Mouse (Mus musculus): Measurements from ENCODE around the gene Taf8. TPM values are rescaled to one million over a fixed set of nuclear protein-coding genes. Genes with fewer than 3 reads are reported as not detected.

Taf8 gene
- polyA plus RNA-seq, 1 experiment from 2014 or later: 23.5 TPM

GRCm38 (mm10) chr17:47528919-47529318 lies 26.8 kb upstream of the Taf8 start:
- no peak for ATAC-seq (ENCODE audit: low FRiP score)
- no peaks in the 10 kb centered on the region for H3K9me3 ChIP-seq
- H3K36me3 ChIP-seq: no peaks in the 10 kb centered on the region
- H3K4me3 ChIP-seq: no peak overlapping the region
- 58% methylated on average over 8 of the region's 8 CpGs for WGBS
- H3K4me2 ChIP-seq: no peak overlapping the region
- peak overlapping the region; percentile 3; the same call in 1 of the 2 replicates for H3K9ac ChIP-seq
- no peak overlapping the region for H3K27ac ChIP-seq
- H3K27me3 ChIP-seq: no peaks in the 10 kb centered on the region
- peaks cover 8% of the 10 kb centered on the region; the same call in 1 of the 2 replicates for H3K4me1 ChIP-seq (replicated peaks)

- WGBS: 48% methylated on average over 10 of the region's 10 CpGs
- Histone ChIP-seq H3K4me2 (no peak overlapping the region), H3K9me3 (no peaks in the 10 kb centered on the region), H3K4me3 (no peak overlapping the region), H3K36me3 (no peaks in the 10 kb centered on the region), H3K27me3 (no peaks in the 10 kb centered on the region), H3K27ac (peak overlapping the region; percentile 69), H3K4me1 (replicated peaks) (peaks cover 16% of the 10 kb centered on the region), H3K9ac (no peak overlapping the region)
- peak; percentile 19; the same call in 1 of the 2 replicates for ATAC-seq (ENCODE audit: low FRiP score)
Observed at GRCm38 (mm10) chr17:47527581-47528300, 25.6 kb upstream of the Taf8 start.

GRCm38 (mm10) chr17:47526856-47527520 lies 24.9 kb upstream of the Taf8 start:
- Histone ChIP-seq H3K27me3 (no peaks in the 10 kb centered on the region), H3K4me3 (no peak overlapping the region), H3K27ac (peak overlapping the region; percentile 69), H3K4me2 (no peak overlapping the region), H3K36me3 (no peaks in the 10 kb centered on the region), H3K9ac (no peak overlapping the region), H3K9me3 (no peaks in the 10 kb centered on the region), H3K4me1 (replicated peaks) (peaks cover 24% of the 10 kb centered on the region)
- no peak; the same call in 1 of the 2 replicates for ATAC-seq (ENCODE audit: low FRiP score)
- WGBS: 81% methylated on average over 17 of the region's 17 CpGs

GRCm38 (mm10) chr17:47524991-47525390 lies 22.9 kb upstream of the Taf8 start:
- Histone ChIP-seq H3K27me3 (no peaks in the 10 kb centered on the region), H3K9me3 (no peaks in the 10 kb centered on the region), H3K4me3 (no peak overlapping the region), H3K4me2 (no peak overlapping the region), H3K27ac (no peak overlapping the region), H3K9ac (no peak overlapping the region), H3K4me1 (replicated peaks) (peaks cover 32% of the 10 kb centered on the region), H3K36me3 (no peaks in the 10 kb centered on the region)
- WGBS: 92% methylated on average over 6 of the region's 6 CpGs
- no peak for ATAC-seq (ENCODE audit: low FRiP score)

GRCm38 (mm10) chr17:47524055-47524454 lies 22.0 kb upstream of the Taf8 start:
- 84% methylated on average over 8 of the region's 8 CpGs for WGBS
- Histone ChIP-seq H3K27me3 (no peaks in the 10 kb centered on the region), H3K4me2 (no peak overlapping the region), H3K9me3 (no peaks in the 10 kb centered on the region), H3K36me3 (no peaks in the 10 kb centered on the region), H3K27ac (no peak overlapping the region), H3K4me1 (replicated peaks) (peaks cover 32% of the 10 kb centered on the region), H3K4me3 (no peak overlapping the region), H3K9ac (no peak overlapping the region)
- no peak for ATAC-seq (ENCODE audit: low FRiP score)

- 62% methylated on average over 18 of the region's 18 CpGs for WGBS
- no peak overlapping the region for H3K4me3 ChIP-seq
- peak overlapping the region; percentile 36; the same call in 1 of the 2 replicates for H3K9ac ChIP-seq
- no peaks in the 10 kb centered on the region for H3K36me3 ChIP-seq
- H3K4me1 ChIP-seq (replicated peaks): peaks cover 29% of the 10 kb centered on the region
- no peaks in the 10 kb centered on the region for H3K9me3 ChIP-seq
- no peak for ATAC-seq (ENCODE audit: low FRiP score)
- peak overlapping the region; percentile 87 for H3K27ac ChIP-seq
- H3K4me2 ChIP-seq: no peak overlapping the region
- H3K27me3 ChIP-seq: no peaks in the 10 kb centered on the region
Observed at GRCm38 (mm10) chr17:47523211-47523682, 21.2 kb upstream of the Taf8 start.

- Histone ChIP-seq H3K9ac (peak overlapping the region; percentile 15; the same call in 1 of the 2 replicates), H3K27ac (peak overlapping the region; percentile 87), H3K4me1 (replicated peaks) (peaks cover 28% of the 10 kb centered on the region), H3K9me3 (no peaks in the 10 kb centered on the region), H3K4me3 (no peak overlapping the region), H3K27me3 (no peaks in the 10 kb centered on the region), H3K4me2 (no peak overlapping the region), H3K36me3 (no peaks in the 10 kb centered on the region)
- WGBS: 76% methylated on average over 4 of the region's 4 CpGs
- no peak for ATAC-seq (ENCODE audit: low FRiP score)
Observed at GRCm38 (mm10) chr17:47522536-47522935, 20.4 kb upstream of the Taf8 start.

GRCm38 (mm10) chr17:47521551-47522258 lies 19.6 kb upstream of the Taf8 start:
- Histone ChIP-seq H3K27ac (peak overlapping the region; percentile 87), H3K36me3 (no peaks in the 10 kb centered on the region), H3K27me3 (no peaks in the 10 kb centered on the region), H3K9me3 (no peaks in the 10 kb centered on the region), H3K4me2 (peak overlapping the region; percentile 46), H3K9ac (peak overlapping the region; percentile 64), H3K4me3 (peak overlapping the region; percentile 19; the same call in 1 of the 2 replicates), H3K4me1 (replicated peaks) (peaks cover 25% of the 10 kb centered on the region)
- WGBS: 4% methylated on average over 17 of the region's 17 CpGs
- ATAC-seq (ENCODE audit: low FRiP score): peak; percentile 83

GRCm38 (mm10) chr17:47518205-47518604 lies 16.1 kb upstream of the Taf8 start:
- Histone ChIP-seq H3K9me3 (no peaks in the 10 kb centered on the region; the same call in 1 of the 2 replicates), H3K27me3 (no peaks in the 10 kb centered on the region), H3K36me3 (no peaks in the 10 kb centered on the region), H3K9ac (0 out of 2 replicates have a peak overlapping the region, but pooled peaks have one; percentile 24), H3K4me2 (no peak overlapping the region), H3K27ac (peak overlapping the region; percentile 62; the same call in 1 of the 2 replicates), H3K4me3 (no peak overlapping the region), H3K4me1 (replicated peaks) (peaks cover 21% of the 10 kb centered on the region)
- ATAC-seq (ENCODE audit: low FRiP score): no peak
- WGBS: 35% methylated on average over 8 of the region's 8 CpGs

- Histone ChIP-seq H3K9me3 (no peaks in the 10 kb centered on the region; the same call in 1 of the 2 replicates), H3K4me2 (no peak overlapping the region), H3K9ac (no peak overlapping the region), H3K4me1 (replicated peaks) (peaks cover 1% of the 10 kb centered on the region), H3K27ac (no peak overlapping the region), H3K27me3 (no peaks in the 10 kb centered on the region), H3K4me3 (no peak overlapping the region), H3K36me3 (no peaks in the 10 kb centered on the region)
- WGBS: 96% methylated on average over 3 of the region's 3 CpGs
- no peak for ATAC-seq (ENCODE audit: low FRiP score)
Observed at GRCm38 (mm10) chr17:47516232-47516631, 14.1 kb upstream of the Taf8 start.

GRCm38 (mm10) chr17:47515180-47515844 lies 13.2 kb upstream of the Taf8 start:
- Histone ChIP-seq H3K9me3 (no peaks in the 10 kb centered on the region; the same call in 1 of the 2 replicates), H3K36me3 (no peaks in the 10 kb centered on the region), H3K27me3 (no peaks in the 10 kb centered on the region), H3K4me2 (no peak overlapping the region), H3K4me3 (no peak overlapping the region), H3K4me1 (replicated peaks) (peaks cover 4% of the 10 kb centered on the region; the same call in 1 of the 2 replicates), H3K27ac (no peak overlapping the region), H3K9ac (no peak overlapping the region)
- whole genome bisulfite sequencing: 89% methylated on average over 7 of the region's 7 CpGs
- ATAC-seq (ENCODE audit: low FRiP score): no peak
